Mouse (Mus musculus) A20 (cell line): ENCODE measurements around the gene Zbtb34.
A peak's percentile ranks its signal among the peaks of the same experiment; 100 is the strongest.

Experiments
- DNase-seq: peaks from one replicate; pipeline ENCODE4 v3.0.0-alpha.2; 2011; ENCODE audit warnings: low read depth, low spot score

Zbtb34 gene

DNA sequence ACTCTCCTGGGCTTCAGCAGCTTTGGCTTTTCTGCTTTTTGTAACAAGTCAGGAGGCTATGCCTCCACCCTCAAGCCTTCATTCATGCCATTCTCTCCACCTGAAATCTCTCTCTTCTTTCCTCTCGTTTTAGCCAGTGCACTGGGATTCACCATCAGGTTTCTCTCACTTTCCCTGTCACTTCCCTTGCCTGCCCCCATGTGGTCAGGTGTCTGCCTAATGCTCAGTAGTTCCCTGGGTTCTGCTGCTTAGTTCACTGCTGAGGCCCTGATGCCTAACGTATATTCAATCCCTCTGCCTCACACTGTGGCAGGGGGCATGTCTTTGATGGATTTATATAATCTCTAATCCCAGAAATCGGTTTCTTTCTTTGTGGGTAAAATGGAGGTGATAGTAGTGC lies 29.9 kb downstream of the Zbtb34 start:
- peak; percentile 17 for DNase-seq

DNA sequence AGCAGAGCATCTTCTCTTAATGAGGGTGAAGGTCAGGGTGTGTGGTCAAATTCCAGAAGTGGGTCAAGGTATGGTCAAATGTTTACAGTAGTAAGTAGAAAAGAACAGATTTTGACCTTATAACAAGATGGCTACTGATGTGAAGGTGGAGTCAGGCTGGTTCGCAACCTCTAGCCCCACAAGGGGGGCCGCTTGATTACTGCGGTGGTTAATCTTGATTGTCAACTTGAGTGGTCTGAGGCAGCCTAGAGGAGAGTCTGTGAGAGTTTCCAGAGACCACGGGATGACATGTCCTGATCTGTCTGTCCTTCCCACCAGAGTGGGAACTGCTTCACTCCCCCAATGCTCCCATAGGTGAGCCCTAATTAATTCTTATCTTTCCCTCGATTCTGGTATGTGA lies 30.6 kb downstream of the Zbtb34 start:
- DNase-seq = no peak

DNA sequence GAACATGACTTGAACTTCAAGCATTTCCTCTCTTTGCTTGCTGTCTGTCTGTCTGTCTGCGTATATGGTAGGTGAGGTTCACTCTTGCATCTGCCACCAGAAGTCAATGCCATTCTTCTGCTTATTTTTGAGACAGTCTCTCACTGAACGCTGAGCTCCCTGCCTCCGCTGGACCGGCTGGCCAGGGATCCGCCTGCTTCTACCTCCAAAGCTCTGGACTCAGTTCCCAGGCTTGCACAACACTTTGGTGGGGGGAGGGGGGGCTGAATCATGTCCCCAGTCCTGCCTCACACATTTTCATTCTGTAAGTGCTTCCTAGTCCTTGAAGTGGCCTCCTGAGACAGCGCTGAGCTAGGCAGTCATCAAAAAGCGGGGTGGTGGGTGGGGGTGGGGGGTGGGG lies 32.0 kb downstream of the Zbtb34 start:
- no peak for DNase-seq

DNA sequence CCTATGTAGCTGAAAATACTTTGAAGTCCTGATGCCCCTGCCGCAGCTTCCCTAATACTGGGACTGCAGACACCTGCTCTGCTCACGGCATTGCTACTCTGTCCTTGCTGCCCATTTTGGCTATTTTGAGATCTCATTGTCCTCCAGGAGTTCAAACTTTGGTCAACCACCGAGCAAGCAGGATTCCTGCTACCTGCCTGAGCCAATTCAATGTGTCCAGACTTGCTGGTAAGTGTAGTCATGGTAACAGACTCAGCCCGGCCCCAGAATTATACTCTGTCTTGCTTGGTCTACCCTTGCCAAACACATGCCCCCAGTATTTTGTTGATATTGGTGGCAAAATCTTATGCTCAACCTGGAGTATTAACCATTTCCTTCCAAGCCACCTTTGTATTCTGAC lies 34.1 kb downstream of the Zbtb34 start:
- DNase-seq = no peak

DNA sequence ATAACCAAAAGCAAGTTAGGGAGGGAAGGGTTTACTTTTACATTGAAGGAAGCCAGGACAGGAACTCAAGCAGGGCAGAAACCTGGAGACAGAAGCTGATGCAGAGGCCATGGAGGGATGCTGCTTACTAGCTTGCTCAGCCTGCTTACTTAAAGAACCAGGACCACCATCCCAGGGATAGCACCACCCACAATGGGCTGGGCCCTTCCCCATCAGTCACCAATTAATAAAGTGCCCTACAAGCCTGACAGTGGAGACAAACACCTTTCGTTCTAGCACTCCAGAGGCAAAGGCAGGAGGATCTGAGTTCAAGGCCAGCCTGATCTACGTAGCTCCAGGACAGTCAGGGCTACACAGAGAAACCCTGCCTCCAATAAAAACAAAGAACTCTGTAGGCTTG lies 36.1 kb downstream of the Zbtb34 start:
- no peak for DNase-seq

DNA sequence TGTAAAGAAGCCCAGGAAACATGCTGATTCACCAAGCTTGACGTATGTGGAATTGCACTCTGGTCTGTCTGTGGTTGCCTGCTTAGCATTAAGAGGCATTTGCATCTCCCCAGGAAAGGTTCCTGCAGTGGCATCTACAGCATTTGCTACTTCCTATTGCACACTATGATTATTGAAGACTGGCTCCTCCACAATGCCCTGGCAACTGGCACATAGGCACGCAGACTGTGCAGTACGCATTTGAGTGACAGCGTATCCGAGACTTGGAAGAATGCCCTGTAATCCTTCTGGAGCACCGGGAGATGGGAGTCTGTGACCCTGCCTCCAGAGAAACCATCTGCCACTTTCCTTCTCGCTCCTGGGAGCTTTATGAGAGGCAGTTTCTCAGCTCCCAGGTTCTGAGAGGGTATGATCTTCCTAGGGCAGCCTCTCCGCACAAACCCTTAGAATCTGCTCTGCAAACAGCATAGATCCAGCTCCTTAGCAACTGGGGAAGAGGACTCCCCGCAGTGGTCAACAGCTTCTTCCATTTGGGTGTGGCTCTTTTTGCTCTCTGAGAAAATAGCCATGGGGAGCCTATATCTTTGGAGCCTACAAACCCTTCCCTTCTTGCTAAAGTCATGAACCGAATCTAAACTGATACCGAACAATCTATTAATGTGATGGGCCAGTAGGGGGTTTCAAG lies 37.0 kb downstream of the Zbtb34 start:
- no peak for DNase-seq

DNA sequence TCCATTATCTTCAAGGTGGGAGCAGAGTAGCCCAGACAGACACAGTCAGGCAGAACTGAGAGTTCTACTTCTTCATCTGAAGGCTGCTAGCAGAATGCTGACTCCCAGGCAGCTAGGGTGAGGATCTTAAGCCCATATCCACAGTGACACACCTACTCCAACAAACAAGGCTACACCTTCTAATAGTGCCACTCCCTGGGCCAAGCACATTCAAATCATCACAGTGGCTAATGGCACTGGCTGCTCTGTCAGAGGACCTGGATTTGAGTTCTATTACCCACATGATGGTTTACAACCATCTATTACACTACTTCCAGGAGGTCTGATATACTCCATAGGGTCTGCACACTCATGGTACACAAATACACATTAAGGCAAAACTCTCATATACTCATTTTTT lies 38.1 kb downstream of the Zbtb34 start:
- no peak for DNase-seq

DNA sequence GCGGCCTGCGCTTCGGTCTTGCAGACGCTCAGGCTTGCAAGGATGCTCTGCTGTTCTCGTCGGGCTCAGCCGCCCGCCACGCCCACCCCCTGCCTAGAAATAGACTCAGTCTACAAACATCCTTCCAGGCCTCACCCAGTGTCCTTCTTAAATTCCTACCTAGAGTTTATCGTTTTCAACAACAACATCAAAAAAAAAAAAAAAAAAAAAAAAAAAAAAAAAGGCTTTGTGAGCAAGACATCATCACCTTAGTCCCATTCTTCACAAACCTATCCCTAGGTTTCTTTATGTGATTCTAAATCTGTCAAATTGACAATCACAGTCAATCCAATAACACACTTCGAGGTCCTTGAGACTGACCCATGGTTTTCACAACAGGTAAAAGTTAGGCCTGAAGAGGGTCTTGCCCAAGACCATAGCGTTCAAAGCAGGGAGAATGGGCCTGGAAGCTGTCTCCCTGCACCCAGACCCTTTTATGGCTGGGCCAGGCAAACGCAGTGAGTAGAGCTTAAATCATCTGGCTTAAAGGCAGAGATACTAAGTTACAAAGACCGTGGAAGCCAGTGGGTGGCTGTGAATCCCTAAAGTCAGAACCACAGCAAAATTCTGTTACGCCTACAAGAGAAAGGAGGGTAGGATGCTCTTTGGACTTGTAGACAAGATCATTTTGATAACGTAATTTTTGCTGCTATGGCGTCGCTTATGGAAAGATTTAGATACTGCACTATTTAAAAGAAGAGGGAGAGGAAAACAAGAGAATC lies 59.3 kb downstream of the Zbtb34 start:
- no peak for DNase-seq

DNA sequence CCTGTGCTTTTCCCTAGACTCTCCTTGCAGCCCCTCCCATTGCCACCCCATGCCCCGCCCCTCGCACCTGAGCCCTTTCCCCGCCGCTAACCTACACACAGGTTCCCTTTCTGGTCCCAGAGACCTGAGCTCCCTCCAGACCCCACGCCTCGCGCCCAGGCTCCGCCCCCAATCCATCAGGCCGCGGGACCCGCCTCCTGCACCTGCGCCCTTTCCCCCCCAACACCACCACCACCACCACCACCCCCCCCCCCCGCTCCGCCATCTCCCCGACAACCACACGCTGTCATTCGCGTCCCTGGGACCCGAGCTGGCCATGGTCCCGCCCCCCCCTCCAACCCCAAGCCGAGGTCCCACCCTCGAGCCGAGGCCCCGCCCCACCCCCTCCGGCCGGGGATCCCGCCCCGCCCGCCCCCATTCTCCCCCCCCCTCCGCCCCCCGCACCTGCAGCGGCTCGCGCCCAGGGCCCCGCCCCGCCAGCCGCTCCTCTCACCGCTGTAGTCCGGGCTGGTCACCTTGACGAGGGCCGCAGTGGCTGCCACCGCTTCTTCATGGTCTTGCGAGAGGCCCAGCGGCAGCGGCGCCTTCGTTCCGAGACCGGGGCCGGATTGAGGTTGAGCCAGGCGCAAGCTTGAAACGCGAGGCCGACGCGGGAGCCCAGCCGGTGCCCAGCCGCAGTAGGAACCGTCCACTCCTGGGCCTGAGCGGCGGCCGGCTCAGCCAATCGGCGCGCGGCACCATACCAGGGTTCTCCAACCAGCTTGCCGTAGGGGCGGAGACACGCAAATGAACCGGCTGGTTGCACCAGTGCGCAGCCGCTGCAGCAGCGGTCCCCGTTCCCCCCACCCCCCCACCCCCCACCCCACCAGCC lies 60.1 kb downstream of the Zbtb34 start, which contains the start of gene Ralgps1:
Gene Ralgps1, minus strand, starts transcription at position 710 of the 871 bp plus-strand sequence.
- DNase-seq = peak; percentile 98

DNA sequence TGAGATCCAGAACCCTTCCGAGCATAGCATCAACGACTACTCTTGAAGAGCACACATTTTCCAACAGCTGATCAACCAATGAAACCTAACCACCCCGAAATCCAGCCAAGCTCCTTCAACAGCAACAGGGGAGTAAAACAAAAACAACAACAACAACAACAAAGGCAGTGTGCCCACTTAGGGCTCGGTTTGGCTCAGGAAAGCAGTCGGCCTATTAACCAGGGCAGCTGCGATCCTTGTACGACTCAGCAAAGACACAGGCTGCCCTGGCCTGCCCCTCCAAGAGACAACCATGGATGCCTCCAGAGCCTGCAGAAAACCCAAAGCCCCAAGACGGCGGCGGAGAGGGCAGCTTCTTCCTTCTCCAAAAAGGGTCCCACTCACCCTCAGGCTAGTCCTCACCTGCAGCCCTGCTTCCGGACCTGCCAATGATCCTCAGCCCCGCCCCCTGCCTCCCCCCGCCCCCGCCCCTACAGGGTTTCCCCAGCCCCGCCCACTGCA lies 60.8 kb downstream of the Zbtb34 start:
- DNase-seq = no peak

DNA sequence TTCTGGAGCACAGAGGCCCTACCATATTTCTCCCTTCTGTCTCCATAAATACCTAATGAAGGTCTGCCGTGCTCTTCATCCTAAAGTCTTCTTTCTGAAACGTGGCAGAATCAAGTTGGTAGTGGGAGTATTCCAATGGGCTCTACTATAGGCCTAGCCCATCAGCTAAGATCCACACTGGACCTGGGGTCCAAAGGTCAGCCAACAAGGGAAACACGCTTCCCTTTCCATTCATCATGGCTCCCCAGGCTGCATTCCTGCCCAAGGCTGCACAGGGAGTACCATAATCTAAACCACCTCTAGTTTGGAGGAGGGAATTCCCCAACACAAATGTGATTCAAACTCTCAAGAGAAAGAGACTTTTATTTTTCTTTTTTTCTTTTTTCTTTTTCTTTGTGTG lies 61.7 kb downstream of the Zbtb34 start:
- DNase-seq = no peak

DNA sequence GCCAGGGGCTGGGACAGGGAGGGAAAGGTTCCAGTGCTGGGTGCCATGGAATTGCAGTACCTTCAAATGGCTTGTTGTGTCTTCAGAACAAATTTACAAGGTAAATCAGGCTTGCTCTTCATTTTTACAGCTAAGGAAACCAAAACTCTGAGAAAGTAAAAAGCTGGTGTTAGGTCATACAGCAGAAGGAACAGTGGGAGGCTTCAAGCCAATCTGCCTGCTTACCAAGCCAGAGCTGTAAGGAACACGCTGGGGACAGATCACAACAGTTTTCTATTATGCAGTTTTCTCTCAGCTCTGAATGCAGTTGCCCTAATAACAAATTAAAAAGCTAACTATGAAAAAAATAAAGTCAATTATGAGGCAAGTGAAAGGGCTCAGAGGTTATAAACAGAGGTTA lies 62.6 kb downstream of the Zbtb34 start:
- DNase-seq = no peak

DNA sequence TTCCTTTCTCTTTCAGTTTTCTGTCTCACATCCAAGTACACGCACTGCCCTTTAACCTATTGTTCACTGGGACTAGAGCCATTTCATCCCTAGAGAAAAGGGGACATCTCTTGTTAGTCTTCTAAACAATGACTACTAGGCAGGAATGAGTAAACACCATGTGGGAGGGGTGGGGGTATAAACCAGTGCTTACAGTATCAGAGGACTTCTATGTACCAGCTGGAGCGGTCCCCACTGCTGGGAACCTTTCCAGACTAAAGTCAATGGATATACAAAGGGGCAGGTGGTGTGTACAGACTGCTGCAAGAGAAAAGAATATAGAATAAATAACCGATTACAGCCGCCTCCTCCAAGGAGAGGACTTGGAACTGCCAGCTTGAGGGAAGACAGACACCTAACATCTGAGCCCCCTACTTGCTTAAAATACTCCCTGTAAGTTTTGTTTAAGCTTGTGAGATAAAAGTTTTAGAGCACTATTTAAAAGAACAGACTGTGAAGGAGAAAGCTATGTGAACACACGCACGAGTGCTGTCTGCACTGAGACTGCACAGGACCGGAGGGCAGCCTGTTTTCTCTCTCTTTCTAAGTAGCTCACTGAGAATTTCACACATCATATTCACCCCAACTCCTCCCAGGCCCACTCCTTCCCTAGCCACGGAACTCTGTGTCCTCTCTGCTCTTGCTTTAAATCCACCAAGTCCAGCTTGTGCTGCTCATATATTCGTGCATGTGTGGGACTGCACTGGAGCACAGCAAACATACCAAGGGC lies 65.2 kb downstream of the Zbtb34 start:
- DNase-seq = no peak

DNA sequence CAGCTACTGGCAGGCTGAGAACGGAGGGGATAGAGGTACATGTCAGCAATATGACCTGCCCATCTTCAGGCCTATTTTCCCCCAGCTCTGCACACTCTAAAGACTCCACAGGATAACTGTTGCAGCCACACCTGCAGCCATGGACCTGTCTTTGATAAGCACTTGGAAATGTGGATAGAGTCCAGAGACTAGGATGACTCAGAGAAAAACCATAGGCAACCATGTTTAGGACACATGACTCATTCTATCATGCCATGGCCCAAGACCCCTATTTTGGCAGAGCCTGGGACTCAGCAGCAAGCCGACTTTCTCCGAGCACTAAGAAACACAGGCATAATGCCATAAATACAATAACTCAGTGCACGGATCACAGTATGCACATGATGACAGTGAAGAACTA lies 66.5 kb downstream of the Zbtb34 start:
- no peak for DNase-seq

DNA sequence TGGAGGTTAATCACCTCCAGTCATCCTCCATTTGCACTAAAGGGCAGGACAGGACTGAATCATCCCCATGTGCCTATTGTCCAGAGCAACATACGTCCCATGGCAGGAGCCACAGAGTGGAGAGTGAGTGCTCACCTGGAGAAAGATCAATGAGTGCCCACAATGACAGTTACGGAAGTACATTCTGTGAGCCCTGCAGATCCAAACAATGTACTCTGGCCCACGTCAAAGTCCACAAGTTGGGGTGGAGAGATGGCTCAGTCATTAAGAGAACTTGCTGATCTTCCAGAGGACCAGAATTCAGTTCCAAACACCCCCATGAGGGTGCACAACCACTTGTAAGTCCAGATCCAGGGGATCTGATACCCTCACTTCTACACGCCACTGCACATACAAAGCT lies 67.2 kb downstream of the Zbtb34 start:
- DNase-seq = no peak

DNA sequence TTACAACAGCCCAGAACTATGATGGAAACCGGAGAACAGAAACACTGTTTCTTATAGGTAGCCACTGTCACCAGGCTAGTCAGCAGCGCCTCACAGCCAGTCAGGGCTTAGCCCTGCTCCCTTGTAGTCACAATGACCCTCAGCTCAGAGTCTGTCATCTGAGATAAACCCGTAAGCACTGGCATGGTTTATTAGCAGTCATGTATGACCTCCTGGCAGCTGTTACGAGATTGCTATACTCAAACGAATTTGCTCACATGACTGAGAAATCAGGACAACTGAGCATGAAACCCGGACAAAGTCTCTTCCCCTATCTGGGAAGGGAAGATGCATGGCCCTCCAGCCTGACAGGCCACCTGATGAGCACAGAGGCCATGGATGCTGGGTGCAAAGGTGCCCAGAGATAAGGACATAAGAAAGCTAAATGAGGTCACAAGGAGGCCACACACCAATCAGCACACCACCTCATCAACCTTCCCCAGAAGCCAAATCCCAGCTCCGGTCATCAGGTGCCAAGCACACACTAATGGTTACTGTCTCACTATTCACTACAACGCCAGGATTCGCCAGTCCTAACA lies 69.9 kb downstream of the Zbtb34 start:
- DNase-seq = no peak

DNA sequence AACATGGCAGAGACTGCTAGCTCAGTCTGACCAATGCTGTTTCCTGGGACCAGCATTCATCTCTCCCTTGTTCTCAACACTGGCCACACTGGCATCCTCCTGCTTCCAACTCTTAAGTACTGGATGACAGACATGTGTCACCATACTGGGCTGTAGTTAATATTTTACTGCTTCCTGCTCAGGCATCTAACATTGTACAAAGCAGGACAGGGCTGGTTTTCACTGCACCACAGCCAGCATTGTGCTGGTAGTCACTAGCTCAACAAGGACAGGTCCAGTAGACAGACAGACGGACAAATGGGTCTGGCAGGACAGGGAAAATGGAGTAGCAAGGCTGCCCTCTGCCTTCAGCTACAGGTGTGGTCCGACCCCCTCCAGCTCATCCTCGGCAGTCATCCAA lies 70.6 kb downstream of the Zbtb34 start:
- no peak for DNase-seq

DNA sequence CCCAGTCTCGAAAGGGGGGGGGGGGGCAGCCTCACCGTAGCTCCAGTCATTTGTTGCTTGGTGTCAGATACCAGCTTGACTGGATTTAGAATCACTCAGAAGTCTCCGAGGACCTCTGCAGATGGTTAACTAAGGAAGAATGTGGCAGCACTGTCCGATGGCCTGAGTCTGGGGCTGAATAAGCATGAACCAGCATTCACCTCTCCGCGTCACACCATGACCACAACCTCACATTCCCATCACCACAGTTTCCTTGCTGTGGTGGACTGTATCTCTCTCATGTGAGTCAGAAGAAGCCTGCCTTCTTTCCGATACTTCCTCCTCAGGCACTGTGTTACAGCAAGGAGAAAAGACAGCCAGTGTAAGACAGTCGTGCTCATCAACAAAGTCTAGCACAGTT lies 71.9 kb downstream of the Zbtb34 start:
- DNase-seq = no peak

DNA sequence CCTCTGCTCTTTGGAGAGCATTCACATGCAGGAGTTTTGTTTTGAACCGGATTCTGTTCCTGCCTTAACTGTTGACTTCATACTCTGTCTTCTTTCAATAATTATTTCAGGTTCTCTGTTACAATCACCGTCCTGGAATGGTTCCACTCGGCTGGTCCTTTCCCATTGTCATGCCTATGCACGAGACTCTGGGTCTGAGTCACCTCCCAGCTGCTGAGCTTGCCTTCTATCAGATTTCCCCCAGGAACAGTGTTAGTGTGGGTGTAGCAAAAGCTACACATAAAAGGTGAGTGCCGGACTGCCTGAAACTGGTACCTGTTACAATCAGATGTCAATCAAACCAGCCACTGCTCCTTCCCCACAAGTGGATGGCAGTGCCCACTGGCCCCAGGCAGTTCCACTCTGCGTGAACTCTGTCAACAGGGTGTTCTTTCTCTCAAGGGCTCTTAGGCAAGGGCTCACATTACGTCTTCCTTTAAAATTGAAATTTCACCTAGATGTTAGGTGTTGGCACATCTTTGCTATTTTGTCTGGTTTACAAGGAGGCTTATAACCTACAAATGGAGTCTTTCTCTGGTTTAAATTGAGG lies 73.8 kb downstream of the Zbtb34 start:
- no peak for DNase-seq
